ENCODE assay signal across 11 mouse cellular contexts in the genomic region with DNA sequence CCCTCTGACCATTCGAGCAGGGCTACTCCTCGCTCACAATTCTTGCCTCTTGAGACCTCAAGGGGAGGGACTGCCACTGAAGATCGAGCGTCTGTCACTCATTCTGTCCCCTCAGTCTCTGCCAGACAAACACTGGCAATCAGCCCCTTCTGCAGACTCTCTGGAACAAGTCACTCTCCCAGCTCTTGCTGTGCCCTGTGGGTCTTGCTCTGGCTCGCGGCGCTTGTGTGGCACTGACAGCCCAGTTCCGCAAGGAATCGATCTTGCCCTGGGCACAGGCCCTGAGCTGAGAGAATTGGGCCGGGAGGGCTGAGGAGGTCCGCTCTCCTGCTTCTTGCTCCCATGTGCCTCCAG.
DNase-seq lines count a peak whose midpoint lies in the region; ATAC-seq lines count a peak whose summit lies in the region.
"Had no signal": no experiment of that assay in that cellular context is flagged by ENCODE, and none has a peak within 500 bp of the region (broad histone marks: within the 10 kb centered on the region; RNA-seq: fewer than 3 reads in every experiment).

No protein-coding gene starts in this region.

- no peak overlapping the region for H3K9ac ChIP-seq in forebrain, embryonic 15.5 days (replicated peaks)
- H3K9ac ChIP-seq in forebrain, embryonic 12.5 days = no peak overlapping the region
- no peak overlapping the region for H3K9ac ChIP-seq in hindbrain, embryonic 15.5 days
- H3K9ac ChIP-seq in neural tube, embryonic 15.5 days (replicated peaks) = no peak overlapping the region; the same call in 1 of the 2 replicates
- H3K9ac ChIP-seq: heart, embryonic 12.5 days; limb, embryonic 13.5 days; lung, embryonic 14.5 days had no signal

- peaks cover 16% of the 10 kb centered on the region for H3K4me1 ChIP-seq in forebrain, embryonic 15.5 days
- H3K4me1 ChIP-seq in forebrain, embryonic 12.5 days = peaks cover 26% of the 10 kb centered on the region
- H3K4me1 ChIP-seq in hindbrain, embryonic 15.5 days (replicated peaks) = peaks cover 29% of the 10 kb centered on the region
- peaks cover 24% of the 10 kb centered on the region for H3K4me1 ChIP-seq in neural tube, embryonic 15.5 days

- H3K27ac ChIP-seq in forebrain, embryonic 15.5 days (replicated peaks) = 0 out of 2 replicates have a peak overlapping the region, but pooled peaks have one; percentile 12
- H3K27ac ChIP-seq in forebrain, embryonic 12.5 days = no peak overlapping the region
- peak overlapping the region; percentile 57 for H3K27ac ChIP-seq in hindbrain, embryonic 15.5 days (replicated peaks)
- peak overlapping the region; percentile 54; the same call in 1 of the 2 replicates for H3K27ac ChIP-seq in neural tube, embryonic 15.5 days (replicated peaks)
- H3K27ac ChIP-seq: limb, embryonic 13.5 days had no signal

- DNase-seq in retina, postnatal 1 day = peak; percentile 29
- no peak for DNase-seq in retina, embryonic 14.5 days (ENCODE audit: low spot score)
- no peak for DNase-seq in layer of hippocampus, adult 18-20 months (ENCODE audit: low spot score in 2 of 2)
- no peak for DNase-seq in layer of hippocampus, adult 11-12 months (ENCODE audit: low spot score)
- DNase-seq: lung, embryonic 14.5 days had no signal

- ATAC-seq in forebrain, embryonic 15.5 days (replicated peaks) = no peak
- no peak for ATAC-seq in forebrain, embryonic 12.5 days (ENCODE audit: low FRiP score)
- ATAC-seq in hindbrain, embryonic 15.5 days (ENCODE audit: low FRiP score, low read depth) = peak; percentile 16; the same call in 1 of the 2 replicates
- ATAC-seq in neural tube, embryonic 15.5 days (ENCODE audit: low FRiP score) = peak; percentile 18; the same call in 1 of the 2 replicates

- no peaks in the 10 kb centered on the region for H3K9me3 ChIP-seq in forebrain, embryonic 15.5 days
- H3K9me3 ChIP-seq in forebrain, embryonic 12.5 days = no peaks in the 10 kb centered on the region
- H3K9me3 ChIP-seq in hindbrain, embryonic 15.5 days = no peaks in the 10 kb centered on the region
- no peaks in the 10 kb centered on the region for H3K9me3 ChIP-seq in neural tube, embryonic 15.5 days (replicated peaks)
- H3K9me3 ChIP-seq: heart, embryonic 12.5 days; limb, embryonic 13.5 days had no signal

- H3K36me3 ChIP-seq in forebrain, embryonic 15.5 days = no peaks in the 10 kb centered on the region
- no peaks in the 10 kb centered on the region for H3K36me3 ChIP-seq in forebrain, embryonic 12.5 days (replicated peaks)
- no peaks in the 10 kb centered on the region for H3K36me3 ChIP-seq in hindbrain, embryonic 15.5 days
- H3K36me3 ChIP-seq in neural tube, embryonic 15.5 days = no peaks in the 10 kb centered on the region
- H3K36me3 ChIP-seq: heart, embryonic 12.5 days; limb, embryonic 13.5 days had no signal

- H3K27me3 ChIP-seq in forebrain, embryonic 15.5 days = no peaks in the 10 kb centered on the region
- H3K27me3 ChIP-seq in forebrain, embryonic 12.5 days = peaks cover 27% of the 10 kb centered on the region
- peaks cover 17% of the 10 kb centered on the region for H3K27me3 ChIP-seq in hindbrain, embryonic 15.5 days
- H3K27me3 ChIP-seq in neural tube, embryonic 15.5 days (replicated peaks) = peaks cover 27% of the 10 kb centered on the region
- H3K27me3 ChIP-seq: limb, embryonic 13.5 days had no signal

- H3K4me3 ChIP-seq in forebrain, embryonic 15.5 days = no peak overlapping the region
- H3K4me3 ChIP-seq in forebrain, embryonic 12.5 days (replicated peaks) = no peak overlapping the region
- H3K4me3 ChIP-seq in hindbrain, embryonic 15.5 days = no peak overlapping the region
- H3K4me3 ChIP-seq in neural tube, embryonic 15.5 days (replicated peaks) = no peak overlapping the region
- H3K4me3 ChIP-seq: heart, embryonic 12.5 days; limb, embryonic 13.5 days had no signal

- 64% methylated on average over 11 of the region's 11 CpGs for WGBS in forebrain, embryonic 15.5 days
- 82% methylated on average over 11 of the region's 11 CpGs for WGBS in forebrain, embryonic 12.5 days
- WGBS in hindbrain, embryonic 15.5 days = 41% methylated on average over 11 of the region's 11 CpGs
- 46% methylated on average over 11 of the region's 11 CpGs for WGBS in neural tube, embryonic 15.5 days

- H3K4me2 ChIP-seq in forebrain, embryonic 15.5 days (replicated peaks) = no peak overlapping the region
- no peak overlapping the region for H3K4me2 ChIP-seq in forebrain, embryonic 12.5 days
- no peak overlapping the region for H3K4me2 ChIP-seq in hindbrain, embryonic 15.5 days
- H3K4me2 ChIP-seq in neural tube, embryonic 15.5 days = no peak overlapping the region
- H3K4me2 ChIP-seq: heart, embryonic 12.5 days; limb, embryonic 13.5 days; lung, embryonic 14.5 days had no signal

Comparison
In these comparisons a context has a peak if more than half of its experiments do, and no peak if none do; other contexts are left out.
1. ATAC-seq: peak in hindbrain, embryonic 15.5 days (single experiment) and neural tube, embryonic 15.5 days (single experiment); none in forebrain, embryonic 15.5 days (single experiment) and forebrain, embryonic 12.5 days (single experiment).